Mouse (Mus musculus): Measurements from ENCODE around the gene Ttll7.

The Ttll7 gene

DNA sequence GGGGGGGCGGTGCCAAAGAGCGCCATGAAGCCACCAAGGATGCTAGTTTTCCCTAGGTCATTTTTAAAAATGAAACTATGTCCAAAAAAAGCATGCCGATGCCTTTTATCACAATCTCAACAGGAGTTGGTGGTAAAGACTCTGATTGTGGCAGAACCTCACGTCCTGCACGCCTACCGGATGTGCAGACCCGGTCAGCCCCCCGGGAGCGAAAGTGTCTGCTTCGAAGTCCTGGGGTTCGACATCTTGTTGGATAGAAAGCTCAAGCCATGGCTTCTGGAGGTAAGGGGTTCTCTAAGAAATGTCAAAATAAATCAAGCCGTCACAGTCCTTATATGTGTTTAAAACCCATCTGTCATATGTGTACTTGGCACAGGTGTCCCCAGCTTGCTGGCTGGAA is 60.9 kb downstream of the Ttll7 start:
- DNase-seq (ENCODE audit: low spot score) = no peak

DNA sequence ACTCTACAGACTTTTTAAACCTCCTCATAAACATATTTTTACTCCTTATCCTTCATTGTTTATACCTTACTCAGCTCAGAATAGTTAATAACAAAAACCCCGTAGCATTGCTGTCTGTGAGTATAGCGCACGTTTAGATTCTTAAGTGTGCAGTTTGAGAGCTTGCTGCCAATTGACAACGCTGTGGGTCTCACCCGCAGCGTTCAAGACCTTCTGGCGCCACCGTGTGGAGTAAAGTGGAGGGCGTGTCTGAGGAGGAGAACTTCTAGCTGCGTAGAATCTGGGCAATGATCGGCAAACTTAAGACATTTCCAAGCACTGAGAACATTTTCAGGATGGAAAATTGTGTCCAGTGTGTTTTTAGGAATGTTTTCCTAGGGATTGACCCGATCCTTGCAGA is 62.6 kb downstream of the Ttll7 start:
- peak; percentile 42 for DNase-seq (ENCODE audit: low spot score)

DNA sequence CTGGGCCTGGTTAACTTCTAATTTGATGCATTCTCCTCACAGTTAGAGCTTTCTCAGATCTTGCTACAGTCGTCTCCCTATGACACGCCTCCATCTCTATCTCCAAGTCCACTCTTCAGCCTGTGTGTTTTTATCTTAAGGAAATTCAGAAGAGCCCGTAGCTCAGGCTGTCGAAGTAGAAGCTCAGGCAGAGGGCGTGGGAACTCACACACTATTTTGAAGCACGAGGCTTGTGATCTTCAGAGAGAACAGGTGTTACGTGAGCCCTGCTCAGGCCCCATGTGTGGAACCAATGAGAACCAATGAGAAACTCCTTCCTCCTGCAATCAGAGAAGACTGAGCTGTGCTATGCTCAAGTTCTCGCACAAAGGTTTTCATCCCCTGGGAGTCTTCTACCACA is 65.7 kb downstream of the Ttll7 start:
- DNase-seq (ENCODE audit: low spot score) = no peak

DNA sequence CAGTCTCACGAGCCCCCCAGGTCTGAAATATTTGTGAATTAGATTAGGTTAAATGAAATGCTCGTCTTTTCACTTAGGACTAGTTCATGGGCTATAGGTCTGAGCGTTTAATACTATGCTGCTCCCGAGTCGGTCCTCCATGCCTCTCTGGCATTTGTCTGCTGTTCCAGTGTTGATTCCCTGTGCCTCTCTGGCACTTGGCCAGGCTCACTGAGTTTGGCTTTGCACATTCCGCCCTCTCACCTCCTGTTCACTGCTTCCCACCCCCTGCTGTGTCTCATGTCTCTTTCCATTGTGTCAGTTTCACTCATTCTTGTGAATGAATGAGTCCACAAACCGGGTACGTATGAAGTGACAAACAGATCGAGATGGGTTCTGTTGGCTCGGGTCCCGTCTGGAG is 66.2 kb downstream of the Ttll7 start:
- no peak for DNase-seq (ENCODE audit: low spot score)

DNA sequence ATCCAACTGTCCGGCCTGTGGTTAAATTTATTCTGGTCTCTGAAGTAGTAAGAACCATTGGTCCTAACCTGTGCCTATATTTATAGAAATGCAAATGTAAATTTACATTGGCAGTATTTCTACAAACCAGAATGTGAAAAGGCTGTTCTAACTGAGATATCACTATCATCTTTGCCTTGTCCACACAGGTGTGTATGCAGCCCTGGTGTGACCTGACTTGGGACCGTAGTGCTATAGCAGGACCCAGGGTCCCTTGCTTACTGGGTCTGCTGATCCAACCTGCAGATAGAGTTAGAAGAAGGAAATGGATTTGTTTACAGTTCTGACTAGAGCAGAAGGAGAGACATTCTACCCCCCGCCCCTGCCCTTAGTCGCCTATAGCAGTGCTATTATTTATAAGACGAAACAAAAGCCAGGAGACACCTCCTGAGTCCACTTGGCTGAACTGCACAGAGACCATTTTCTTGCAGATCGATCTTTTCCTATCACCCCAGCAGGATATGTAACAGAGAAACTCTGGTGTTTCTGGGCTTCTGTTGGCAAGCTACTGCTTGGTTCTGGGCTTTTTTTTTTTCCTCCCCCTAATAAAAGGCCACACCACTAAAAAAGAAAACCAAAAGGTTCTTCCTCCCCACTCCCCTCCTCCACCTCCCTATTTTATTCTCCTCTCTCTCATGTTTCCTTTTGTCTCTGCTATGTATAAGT is 75.3 kb downstream of the Ttll7 start:
- no peak for DNase-seq (ENCODE audit: low spot score)

DNA sequence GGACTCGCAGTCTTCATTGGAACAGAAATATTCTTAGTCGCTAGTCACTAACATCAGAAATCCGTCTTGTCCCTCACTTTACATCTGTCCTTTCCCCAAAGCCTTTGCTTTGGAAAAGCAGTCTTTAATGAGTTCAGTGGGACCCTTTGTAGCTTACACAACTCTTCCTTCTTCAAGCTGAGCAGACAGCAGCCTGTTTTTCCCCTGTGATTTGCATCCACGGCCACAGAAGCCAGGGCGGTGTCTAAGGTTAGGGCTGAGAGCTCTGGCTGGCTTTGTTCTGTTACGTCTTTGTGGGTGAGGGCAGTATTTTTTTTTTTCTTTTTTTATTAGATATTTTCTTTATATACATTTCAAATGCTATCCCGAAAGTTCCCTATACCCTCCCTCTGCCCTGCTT is 76.0 kb downstream of the Ttll7 start:
- no peak for DNase-seq (ENCODE audit: low spot score)

DNA sequence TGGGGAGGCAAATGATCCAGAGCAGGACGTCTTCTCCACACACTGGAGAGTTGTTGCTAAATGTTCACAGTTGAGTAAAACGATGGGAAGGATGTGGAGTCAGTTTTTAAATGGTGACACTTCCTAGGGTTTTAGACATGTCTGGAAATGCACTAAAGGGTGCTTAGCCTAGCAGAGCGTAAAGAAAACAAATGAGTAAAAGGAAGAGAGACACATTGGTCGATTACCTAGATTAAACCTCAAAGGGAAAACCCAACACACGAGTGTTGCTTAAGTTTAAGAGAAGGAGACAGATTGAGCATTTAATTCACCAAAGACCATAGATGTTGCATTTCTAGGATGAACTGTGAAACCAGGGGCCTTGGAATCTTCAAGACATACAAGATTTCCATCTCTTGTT is 76.8 kb downstream of the Ttll7 start:
- no peak for DNase-seq (ENCODE audit: low spot score)

DNA sequence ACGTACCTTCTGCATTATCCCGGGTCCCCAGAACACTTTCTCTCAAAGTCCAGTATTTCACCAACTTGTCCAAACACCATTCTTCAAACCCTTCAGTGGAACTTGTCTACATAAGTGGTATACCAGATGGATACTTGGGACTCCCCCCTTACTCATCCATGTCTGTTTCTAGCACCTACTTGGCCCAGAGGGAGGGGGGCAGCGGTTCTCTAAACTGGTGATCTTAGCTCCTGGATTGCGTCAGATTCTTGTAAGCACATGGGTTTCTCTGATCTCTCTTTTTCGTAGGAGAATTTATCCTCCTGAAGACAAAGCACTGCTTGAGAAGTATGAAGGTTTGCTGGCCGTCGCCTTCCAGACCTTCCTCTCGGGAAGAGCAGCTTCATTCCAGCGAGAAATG is 79.0 kb downstream of the Ttll7 start:
- DNase-seq (ENCODE audit: low spot score) = no peak

DNA sequence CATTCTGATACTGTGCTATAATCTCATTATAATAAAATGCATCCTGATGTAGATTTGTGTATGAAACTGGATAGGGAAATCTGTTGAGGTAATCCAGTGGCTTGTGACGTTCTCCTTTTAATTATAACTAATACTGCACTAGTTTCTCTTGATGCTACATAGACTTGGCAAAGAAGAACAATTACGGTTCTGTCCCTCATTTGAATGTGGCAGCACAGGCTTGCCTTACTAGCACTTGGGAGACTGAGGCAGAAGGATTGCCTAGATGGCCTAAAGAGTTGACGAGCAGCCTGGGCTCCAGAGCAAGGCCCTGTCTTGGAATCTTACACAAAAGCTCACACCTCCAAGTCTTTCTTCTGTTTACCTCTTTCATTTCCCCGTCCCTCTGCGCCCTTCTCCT is 80.3 kb downstream of the Ttll7 start:
- DNase-seq (ENCODE audit: low spot score) = no peak

DNA sequence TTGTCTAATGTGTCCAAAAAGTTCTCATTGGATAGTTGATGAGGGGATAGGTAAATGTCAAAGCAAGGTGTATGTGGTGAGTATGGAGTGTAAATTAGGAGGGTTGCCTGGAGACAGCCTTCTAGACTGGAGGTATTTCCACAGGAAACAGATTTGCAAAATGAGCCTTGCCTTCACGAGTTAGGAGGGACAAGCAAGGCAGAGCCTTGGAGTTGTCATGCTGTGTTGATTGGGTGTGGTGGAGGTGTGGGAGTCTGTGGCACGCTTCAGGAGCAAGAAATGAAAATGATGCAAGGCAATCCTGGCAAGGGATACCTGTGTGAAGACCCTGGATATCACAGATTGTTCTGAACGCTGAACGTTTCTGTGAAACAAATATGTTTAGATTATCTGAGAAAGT is 84.7 kb downstream of the Ttll7 start:
- no peak for DNase-seq (ENCODE audit: low spot score)

DNA sequence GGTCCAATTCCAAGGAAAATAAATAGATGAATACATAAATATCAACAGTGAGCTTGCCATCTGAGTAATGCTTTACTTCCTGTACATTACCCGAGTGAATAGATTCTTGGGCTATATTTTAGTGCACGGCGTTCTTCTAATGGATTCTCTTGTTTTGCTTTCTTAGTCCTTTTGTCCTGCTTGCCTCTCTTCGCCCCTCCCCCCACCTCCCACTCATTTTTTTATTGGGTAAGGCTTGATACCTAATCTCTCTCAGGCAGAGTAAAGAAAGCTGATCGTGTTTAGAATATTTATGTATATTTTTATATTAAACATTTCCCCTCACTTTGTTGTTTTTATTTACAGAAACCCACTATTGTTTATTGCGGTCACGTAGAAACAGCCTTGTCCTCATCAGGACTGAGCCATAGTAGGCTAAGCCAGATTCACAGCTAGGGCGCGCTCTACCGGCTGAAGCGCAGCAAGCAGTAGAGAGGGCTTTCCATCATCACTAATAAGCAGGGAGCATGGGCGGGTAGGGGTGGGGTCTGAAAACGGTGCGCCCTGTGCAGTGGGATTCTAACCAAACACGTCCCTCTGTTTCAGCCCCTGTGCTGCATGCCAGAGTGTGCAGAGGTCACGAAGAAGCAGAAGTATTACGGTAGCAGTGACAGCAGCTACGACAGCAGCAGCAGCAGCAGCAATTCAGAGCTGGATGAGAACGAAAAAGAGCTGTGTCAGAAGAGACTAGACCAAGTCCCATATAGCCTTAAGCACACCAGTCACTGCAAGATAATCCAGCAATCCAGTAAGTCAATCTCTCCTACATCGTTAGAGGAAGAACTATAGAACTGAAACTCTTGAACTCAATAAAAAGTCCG is 87.5 kb downstream of the Ttll7 start:
- no peak for DNase-seq (ENCODE audit: low spot score)

DNA sequence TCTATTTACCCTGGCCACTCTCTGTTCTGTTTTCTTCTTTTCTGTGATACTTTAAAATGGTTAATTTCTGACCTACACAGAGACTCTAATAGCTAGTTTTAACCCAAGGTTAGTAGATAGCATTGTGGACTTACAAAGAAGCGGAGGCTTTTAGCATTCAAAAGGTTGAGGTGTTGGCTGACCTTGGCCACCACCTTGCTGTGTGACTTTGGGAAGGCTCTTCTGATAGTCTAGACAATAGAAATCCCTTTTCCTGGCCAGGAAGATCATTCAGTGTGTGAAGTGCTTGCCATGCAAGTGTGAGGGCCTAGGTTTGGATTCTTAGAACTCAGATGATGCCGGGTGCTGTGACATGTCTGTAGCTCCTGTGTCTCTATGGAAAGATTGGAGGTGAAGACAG is 90.9 kb downstream of the Ttll7 start:
- no peak for DNase-seq (ENCODE audit: low spot score)

DNA sequence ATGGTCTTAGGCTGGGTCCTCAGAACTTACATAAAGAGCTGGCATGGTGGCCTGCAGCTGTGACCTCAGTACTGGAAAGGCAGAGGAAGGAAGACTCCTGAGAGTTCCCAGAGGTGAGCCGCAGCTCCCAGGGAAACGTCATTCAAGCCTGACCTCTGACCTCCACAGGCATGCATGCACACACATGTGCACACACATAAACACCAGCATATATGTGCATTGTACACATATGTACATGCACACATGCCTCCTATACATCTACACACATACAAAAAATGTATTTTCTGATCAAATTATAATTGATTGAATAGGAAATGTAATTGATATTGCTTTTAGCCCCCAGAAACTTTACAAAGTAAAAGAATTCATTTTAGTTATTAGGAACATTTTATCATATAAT is 93.2 kb downstream of the Ttll7 start:
- DNase-seq (ENCODE audit: low spot score) = no peak

DNA sequence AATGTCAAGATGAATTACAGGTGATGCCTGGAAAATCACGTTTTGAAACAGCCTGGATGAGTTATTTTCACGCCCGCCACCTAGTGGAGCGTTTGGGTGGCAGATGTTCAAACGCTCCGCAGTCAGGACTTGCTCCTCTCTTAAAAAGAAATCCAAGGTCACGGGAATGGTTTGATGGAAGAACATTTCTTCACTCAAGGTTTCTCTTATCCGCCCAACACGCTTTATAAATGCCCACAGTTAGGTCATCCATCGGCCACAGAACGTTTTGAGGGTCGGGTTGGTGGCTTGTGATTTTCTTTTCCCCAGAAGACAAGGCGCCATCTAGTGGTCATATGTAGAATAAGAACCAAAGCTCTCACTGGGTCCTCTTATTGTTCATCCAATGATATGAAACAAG is 93.7 kb downstream of the Ttll7 start:
- DNase-seq (ENCODE audit: low spot score) = peak; percentile 32

DNA sequence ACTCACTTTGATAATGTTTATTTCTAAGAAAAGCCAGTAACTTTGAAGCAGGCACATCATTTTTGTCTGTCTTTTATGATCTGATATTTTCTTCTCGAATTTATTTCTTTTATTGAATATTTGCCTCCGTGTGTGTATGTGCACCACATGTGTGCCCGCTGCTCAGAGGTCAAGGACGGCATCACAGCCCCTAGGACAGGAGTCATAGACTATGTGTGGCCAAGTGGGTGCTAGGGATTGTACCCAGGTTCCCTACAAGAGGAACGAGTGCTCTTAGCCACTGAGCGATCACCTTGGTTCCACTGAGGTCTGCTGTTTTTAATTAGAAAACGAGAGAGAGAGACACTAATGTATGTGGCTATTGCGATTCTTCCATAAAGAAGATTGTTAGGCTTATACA is 94.5 kb downstream of the Ttll7 start:
- DNase-seq (ENCODE audit: low spot score) = no peak

DNA sequence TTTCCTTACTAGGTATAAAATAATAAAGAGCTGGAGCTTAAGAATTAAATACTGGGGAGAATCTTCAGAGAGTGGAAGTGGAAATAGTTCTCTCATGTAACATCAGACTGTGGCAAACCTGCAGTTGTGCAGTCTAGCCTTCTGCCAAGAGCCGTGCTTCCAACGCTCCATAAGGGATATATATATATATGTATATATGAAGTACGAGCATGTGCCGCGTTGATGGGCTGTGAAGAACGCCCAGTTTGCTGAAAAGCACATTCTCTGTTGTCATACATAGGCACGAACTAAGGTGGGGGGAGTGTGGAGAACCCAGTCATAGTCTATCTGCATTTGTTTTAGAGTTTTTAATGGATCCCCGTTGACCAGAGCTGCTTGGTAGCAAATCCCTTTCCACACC is 104.6 kb downstream of the Ttll7 start:
- no peak for DNase-seq (ENCODE audit: low spot score)

DNA sequence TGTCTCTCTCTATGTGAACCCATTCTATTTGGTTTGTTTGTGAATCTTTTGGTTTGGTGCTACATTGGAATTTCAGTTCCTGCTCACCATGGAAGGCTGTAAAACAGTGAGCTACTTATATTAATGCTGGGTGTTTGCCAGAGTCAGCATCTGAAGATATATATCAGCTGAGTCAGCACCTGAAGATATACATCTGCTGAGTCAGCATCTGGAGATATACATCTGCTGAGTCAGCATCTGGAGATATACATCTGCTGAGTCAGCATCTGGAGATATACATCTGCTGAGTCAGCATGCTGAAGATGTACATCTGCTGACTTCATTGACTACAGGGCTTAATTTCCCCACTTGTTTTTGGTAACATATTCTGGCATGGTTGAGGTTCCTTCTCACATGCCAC is 110.7 kb downstream of the Ttll7 start:
- DNase-seq (ENCODE audit: low spot score) = no peak

DNA sequence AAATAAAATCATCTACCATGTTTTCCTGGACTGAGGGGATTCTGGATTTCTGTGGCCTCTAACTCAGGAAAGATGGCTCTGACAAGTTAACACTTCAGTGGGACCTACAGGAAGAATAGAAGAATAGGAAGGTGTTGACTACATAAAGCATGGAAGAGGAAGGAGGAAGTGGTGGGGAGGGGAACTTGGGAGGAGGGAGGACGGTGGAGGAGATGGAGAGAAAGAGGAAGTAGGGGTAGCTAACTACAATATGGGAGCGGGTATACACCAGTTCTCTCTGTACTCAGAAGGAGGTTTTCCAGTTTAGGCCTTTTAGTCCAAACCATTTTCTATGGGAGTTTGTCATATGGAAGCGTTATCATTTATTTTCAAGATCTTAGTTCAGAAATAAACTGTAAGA is 112.2 kb downstream of the Ttll7 start:
- DNase-seq (ENCODE audit: low spot score) = no peak

DNA sequence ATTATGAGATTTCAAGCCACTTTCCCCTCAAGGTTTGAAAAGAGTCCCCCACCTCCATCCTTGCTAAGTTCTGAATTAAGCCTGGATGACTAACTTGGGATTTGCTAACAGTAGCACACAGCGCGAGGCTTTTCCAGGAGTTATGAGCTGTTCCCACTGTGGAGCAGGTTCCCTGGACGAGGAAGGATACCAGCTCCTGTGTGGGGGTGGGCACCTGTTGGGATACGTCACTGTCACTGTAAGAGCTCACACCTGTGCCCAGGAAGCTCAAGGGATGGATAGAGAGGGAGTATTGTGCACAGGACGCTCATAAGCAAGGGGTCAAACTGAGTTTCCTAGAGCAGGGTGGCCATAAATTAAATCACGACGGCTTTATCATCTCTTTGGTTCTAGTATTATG is 115.1 kb downstream of the Ttll7 start:
- no peak for DNase-seq (ENCODE audit: low spot score)

DNA sequence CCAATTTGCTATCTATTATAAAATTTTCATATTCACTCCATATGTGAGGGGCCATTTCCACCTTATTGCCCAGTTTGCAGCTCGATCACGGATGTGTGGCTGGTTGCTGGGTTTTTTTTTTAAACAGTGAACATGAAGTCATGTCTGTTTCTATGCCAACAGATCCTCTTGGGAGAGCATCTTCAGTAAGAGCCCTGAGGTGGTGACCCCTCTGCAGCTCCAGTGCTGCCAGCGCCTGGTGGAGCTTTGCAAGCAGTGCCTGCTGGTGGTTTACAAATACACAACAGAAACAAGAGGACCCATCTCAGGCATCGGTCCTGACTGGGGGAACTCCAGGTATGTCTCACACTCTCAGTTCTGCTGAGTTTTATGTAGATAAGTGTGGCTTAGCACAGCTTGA is 115.7 kb downstream of the Ttll7 start:
- DNase-seq (ENCODE audit: low spot score) = no peak

DNA sequence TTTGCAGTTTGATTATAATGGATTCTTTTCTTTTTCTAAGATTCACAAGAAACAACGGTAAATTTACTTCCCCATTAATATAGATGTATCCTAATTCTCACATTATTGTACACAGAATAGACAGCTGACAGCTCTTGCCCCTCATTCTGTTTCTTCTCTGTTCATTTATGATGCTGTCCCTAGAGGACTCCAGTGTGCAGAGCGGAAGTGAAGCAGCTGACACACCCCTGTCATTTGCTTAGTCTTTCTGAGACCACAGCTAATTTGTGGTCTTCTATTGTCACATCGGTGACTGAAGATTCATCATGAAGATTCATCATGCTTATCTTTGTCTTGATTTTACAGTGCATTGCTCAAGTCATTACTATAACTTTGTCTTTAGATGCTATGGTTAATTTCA is 126.1 kb downstream of the Ttll7 start:
- DNase-seq (ENCODE audit: low spot score) = no peak

DNA sequence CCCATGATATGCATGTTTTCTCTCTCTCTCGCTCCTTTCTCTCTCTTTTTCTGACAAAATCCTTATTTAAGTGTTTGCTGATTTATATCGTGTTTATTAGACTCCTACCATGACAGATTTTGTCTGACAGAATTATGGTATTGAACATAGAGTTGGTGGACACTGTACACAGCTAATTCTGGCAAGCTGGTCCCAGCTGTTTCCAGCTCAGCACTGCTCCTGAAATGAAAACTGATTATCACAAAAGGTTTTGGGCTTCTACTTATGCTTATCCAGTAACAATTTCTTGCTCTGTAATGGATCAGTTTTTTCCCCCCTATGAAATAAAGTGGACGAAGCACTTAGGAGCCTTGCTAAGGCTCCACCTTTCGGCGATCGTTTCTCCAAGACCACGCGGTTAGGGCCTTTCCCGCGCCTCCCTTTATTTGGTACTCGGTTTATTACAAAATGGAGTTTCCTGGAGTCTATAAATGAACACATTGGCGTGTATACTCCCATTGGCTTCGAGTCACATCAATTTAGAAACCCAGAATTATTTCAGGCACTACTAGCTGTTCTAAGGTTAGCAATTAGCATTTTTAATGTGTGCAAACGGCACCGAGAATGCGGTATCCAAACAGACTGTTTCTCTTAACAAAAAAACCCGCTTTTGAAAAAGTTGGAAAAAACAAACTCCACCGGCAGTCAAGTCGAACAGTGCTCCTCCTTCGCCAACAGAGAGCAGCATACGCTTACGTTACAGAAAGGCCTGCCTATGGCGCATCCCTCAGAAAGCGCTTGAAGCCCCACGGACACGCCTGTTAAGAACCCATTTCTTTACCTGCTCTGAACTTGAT is 141.9 kb downstream of the Ttll7 start:
- no peak for DNase-seq (ENCODE audit: low spot score)
